Comparison of ENCODE assay signal across 12 mouse cellular contexts in the genomic region with DNA sequence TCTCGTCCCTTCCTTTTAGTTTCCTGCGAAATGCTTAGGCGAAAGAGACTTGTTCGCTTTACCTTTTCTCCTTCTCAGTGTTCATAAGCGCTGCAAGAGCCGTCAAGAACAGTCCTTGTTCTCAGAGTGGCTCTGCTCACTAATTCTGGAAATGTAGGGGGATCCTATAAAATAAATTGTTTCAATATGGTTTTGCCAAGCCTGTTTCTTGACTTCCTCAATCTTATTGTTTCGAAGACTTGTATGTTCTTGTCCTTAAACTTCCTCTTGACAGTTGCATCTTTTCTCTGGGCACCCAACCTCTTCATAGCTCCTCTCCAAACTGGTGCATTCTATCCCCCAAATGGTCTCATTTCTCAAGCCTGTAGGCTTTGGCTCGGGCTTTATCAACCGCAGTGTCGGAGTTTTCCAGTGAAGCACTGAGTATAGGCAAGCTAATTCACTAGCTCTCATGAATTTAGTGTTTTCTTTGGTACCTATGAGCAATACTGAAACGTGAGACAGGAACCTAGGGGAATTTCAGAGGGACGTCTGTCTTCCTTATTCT. TPM values are rescaled to one million over a fixed set of nuclear protein-coding genes. Genes with fewer than 3 reads are reported as not detected.
A peak's percentile ranks its signal among the peaks of the same experiment; 100 is the strongest.
DNase-seq lines count a peak whose midpoint lies in the region; ATAC-seq lines count a peak whose summit lies in the region.
"Had no signal": no experiment of that assay in that cellular context is flagged by ENCODE, and none has a peak within 500 bp of the region (broad histone marks: within the 10 kb centered on the region; RNA-seq: fewer than 3 reads in every experiment).

No protein-coding gene starts in this region.

- H3K9ac ChIP-seq in forebrain, embryonic 14.5 days (ENCODE audit: low read length), result peak overlapping the region; percentile 26; the same call in 1 of the 2 replicates
- H3K9ac ChIP-seq in limb, embryonic 12.5 days (replicated peaks), result peak overlapping the region; percentile 51; the same call in 1 of the 2 replicates
- H3K9ac ChIP-seq in neural tube, embryonic 14.5 days (replicated peaks; ENCODE audit: low read depth, low read length), result no peak overlapping the region
- H3K9ac ChIP-seq in heart, embryonic 12.5 days, result no peak overlapping the region

- H3K9me3 ChIP-seq in forebrain, embryonic 14.5 days (replicated peaks; ENCODE audit: control insufficient read depth, low read length), result no peaks in the 10 kb centered on the region
- H3K9me3 ChIP-seq in limb, embryonic 12.5 days, result no peaks in the 10 kb centered on the region
- H3K9me3 ChIP-seq in neural tube, embryonic 14.5 days (ENCODE audit: control insufficient read depth, low read length), result no peaks in the 10 kb centered on the region
- no peaks in the 10 kb centered on the region for H3K9me3 ChIP-seq in heart, embryonic 12.5 days (replicated peaks)

- H3K36me3 ChIP-seq in forebrain, embryonic 14.5 days (ENCODE audit: control insufficient read depth, insufficient read depth, low read length), result no peaks in the 10 kb centered on the region
- no peaks in the 10 kb centered on the region for H3K36me3 ChIP-seq in limb, embryonic 12.5 days
- no peaks in the 10 kb centered on the region for H3K36me3 ChIP-seq in neural tube, embryonic 14.5 days (ENCODE audit: control insufficient read depth, insufficient read depth, low read length)
- no peaks in the 10 kb centered on the region for H3K36me3 ChIP-seq in heart, embryonic 12.5 days

- H3K4me1 ChIP-seq in forebrain, embryonic 14.5 days (ENCODE audit: control insufficient read depth, insufficient read depth, low read length), result peaks cover 12% of the 10 kb centered on the region; the same call in 1 of the 2 replicates
- peaks cover 61% of the 10 kb centered on the region for H3K4me1 ChIP-seq in limb, embryonic 12.5 days (replicated peaks)
- H3K4me1 ChIP-seq in neural tube, embryonic 14.5 days (ENCODE audit: control insufficient read depth, insufficient read depth, low read length), result no peaks in the 10 kb centered on the region
- H3K4me1 ChIP-seq in heart, embryonic 12.5 days (replicated peaks), result peaks cover 7% of the 10 kb centered on the region

- H3K4me2 ChIP-seq in forebrain, embryonic 14.5 days (ENCODE audit: low read length), result peak overlapping the region; percentile 73
- H3K4me2 ChIP-seq in limb, embryonic 12.5 days, result peak overlapping the region; percentile 59
- H3K4me2 ChIP-seq in neural tube, embryonic 14.5 days (ENCODE audit: low read depth, low read length), result peak overlapping the region; percentile 15; the same call in 1 of the 2 replicates
- no peak overlapping the region for H3K4me2 ChIP-seq in heart, embryonic 12.5 days

- WGBS in forebrain, embryonic 14.5 days, result 17% methylated on average over 12 of the region's 12 CpGs
- WGBS in limb, embryonic 12.5 days, result 2% methylated on average over 12 of the region's 12 CpGs
- WGBS in neural tube, embryonic 14.5 days, result 5% methylated on average over 12 of the region's 12 CpGs
- 3% methylated on average over 12 of the region's 12 CpGs for WGBS in heart, embryonic 12.5 days

- H3K27ac ChIP-seq in forebrain, embryonic 14.5 days (ENCODE audit: low read depth, low read length), result peak overlapping the region; percentile 66
- peak overlapping the region; percentile 82 for H3K27ac ChIP-seq in limb, embryonic 12.5 days
- H3K27ac ChIP-seq in neural tube, embryonic 14.5 days (ENCODE audit: low read depth, low read length), result no peak overlapping the region; the same call in 1 of the 2 replicates
- H3K27ac ChIP-seq in heart, embryonic 12.5 days (ENCODE audit: poor library complexity, severe bottlenecking), result no peak overlapping the region

- peaks cover 54% of the 10 kb centered on the region for H3K27me3 ChIP-seq in forebrain, embryonic 14.5 days (replicated peaks; ENCODE audit: control insufficient read depth, insufficient read depth, low read length)
- peaks cover 56% of the 10 kb centered on the region for H3K27me3 ChIP-seq in limb, embryonic 12.5 days
- H3K27me3 ChIP-seq in neural tube, embryonic 14.5 days (ENCODE audit: control insufficient read depth, insufficient read depth, low read length), result peaks cover 55% of the 10 kb centered on the region
- H3K27me3 ChIP-seq in heart, embryonic 12.5 days (replicated peaks), result peaks cover 78% of the 10 kb centered on the region

- H3K4me3 ChIP-seq in forebrain, embryonic 14.5 days (ENCODE audit: low read depth, low read length), result 0 out of 2 replicates have a peak overlapping the region, but pooled peaks have one; percentile 1
- peak overlapping the region; percentile 24 for H3K4me3 ChIP-seq in limb, embryonic 12.5 days (replicated peaks)
- no peak overlapping the region for H3K4me3 ChIP-seq in neural tube, embryonic 14.5 days (ENCODE audit: low read depth, low read length)
- no peak overlapping the region for H3K4me3 ChIP-seq in heart, embryonic 12.5 days

- no peak for ATAC-seq in cerebellum, adult (ENCODE audit: insufficient number of reproducible peaks, low FRiP score, low TSS enrichment)
- no peak for ATAC-seq in forebrain, embryonic 14.5 days
- no peak for ATAC-seq in limb, embryonic 12.5 days (ENCODE audit: insufficient number of reproducible peaks, insufficient read depth, low FRiP score, low TSS enrichment, low read depth)
- ATAC-seq in neural tube, embryonic 14.5 days (ENCODE audit: low read depth), result no peak
- no peak for ATAC-seq in heart, embryonic 12.5 days (ENCODE audit: insufficient number of reproducible peaks, low FRiP score)
- ATAC-seq in megakaryocyte-erythroid progenitor cell, adult 5-6 weeks (replicated peaks; ENCODE audit: low FRiP score, low TSS enrichment, poor library complexity, severe bottlenecking), result no peak

- peak; percentile 57 for DNase-seq in cerebellum, adult 8-10 months
- DNase-seq in forebrain, embryonic 14.5 days (ENCODE audit: low spot score), result peak; percentile 37
- DNase-seq in kidney, postnatal 25 days, result no peak

RNA-seq across cellular contexts. Expression of a gene that starts 4.7 kb away (rescaled TPM):
- polyA plus RNA-seq in forebrain, embryonic 14.5 days (2014; fragmentation: Nextera tagmentation; extraction: Ambion mirVana), result 0.32 and 0.55 TPM in 2 replicates
- 0.14 and 0.18 TPM in 2 replicates for polyA plus RNA-seq in limb, embryonic 12.5 days (2016; fragmentation: Nextera tagmentation; extraction: Ambion mirVana)
- polyA plus RNA-seq in neural tube, embryonic 14.5 days (2014; fragmentation: Nextera tagmentation; extraction: Ambion mirVana), result 0.35 and 0.45 TPM in 2 replicates
- polyA plus RNA-seq in heart, embryonic 12.5 days (2016; fragmentation: Nextera tagmentation; extraction: Ambion mirVana), result not detected in 2 replicates
- not detected in 2 replicates for total RNA-seq in megakaryocyte-erythroid progenitor cell, adult 5-6 weeks (2014; fragmentation: Nextera tagmentation)
- total RNA-seq in megakaryocyte-erythroid progenitor cell, adult 5-6 weeks (2017), result not detected in 2 replicates
- total RNA-seq: neutrophil, adult 5-6 weeks had no signal
- polyA plus RNA-seq: heart, postnatal 0 days; large intestine, adult 2 months; liver, embryonic 16.5 days had no signal

RNA-seq across cellular contexts. Expression of a gene that starts 10.5 kb away (rescaled TPM):
- 7.3 and 9.8 TPM in 2 replicates for polyA plus RNA-seq in forebrain, embryonic 14.5 days (2014; fragmentation: Nextera tagmentation; extraction: Ambion mirVana)
- 6.2 and 8.0 TPM in 2 replicates for polyA plus RNA-seq in limb, embryonic 12.5 days (2016; fragmentation: Nextera tagmentation; extraction: Ambion mirVana)
- 6.5 and 9.4 TPM in 2 replicates for polyA plus RNA-seq in neural tube, embryonic 14.5 days (2014; fragmentation: Nextera tagmentation; extraction: Ambion mirVana)
- polyA plus RNA-seq in heart, embryonic 12.5 days (2016; fragmentation: Nextera tagmentation; extraction: Ambion mirVana), result not detected in 2 replicates
- not detected in 2 replicates for total RNA-seq in megakaryocyte-erythroid progenitor cell, adult 5-6 weeks (2014; fragmentation: Nextera tagmentation)
- not detected in 2 replicates for total RNA-seq in megakaryocyte-erythroid progenitor cell, adult 5-6 weeks (2017)
- total RNA-seq: neutrophil, adult 5-6 weeks had no signal
- polyA plus RNA-seq: heart, postnatal 0 days; large intestine, adult 2 months; liver, embryonic 16.5 days had no signal

RNA-seq across cellular contexts. Expression of a gene that starts 20.2 kb away (rescaled TPM):
- 9.5 and 10.9 TPM in 2 replicates for polyA plus RNA-seq in forebrain, embryonic 14.5 days (2014; fragmentation: Nextera tagmentation; extraction: Ambion mirVana)
- polyA plus RNA-seq in limb, embryonic 12.5 days (2016; fragmentation: Nextera tagmentation; extraction: Ambion mirVana), result 8.0 TPM in 2 replicates
- 7.8 and 7.9 TPM in 2 replicates for polyA plus RNA-seq in neural tube, embryonic 14.5 days (2014; fragmentation: Nextera tagmentation; extraction: Ambion mirVana)
- polyA plus RNA-seq in heart, embryonic 12.5 days (2016; fragmentation: Nextera tagmentation; extraction: Ambion mirVana), result 0.04 TPM in 1 of 2 replicates, not detected in the other
- not detected in 2 replicates for total RNA-seq in megakaryocyte-erythroid progenitor cell, adult 5-6 weeks (2014; fragmentation: Nextera tagmentation)
- not detected in 2 replicates for total RNA-seq in megakaryocyte-erythroid progenitor cell, adult 5-6 weeks (2017)
- total RNA-seq: neutrophil, adult 5-6 weeks had no signal
- polyA plus RNA-seq: heart, postnatal 0 days; large intestine, adult 2 months; liver, embryonic 16.5 days had no signal

RNA-seq across cellular contexts. Expression of a gene that starts 34.8 kb away (rescaled TPM):
- 0.25 and 0.33 TPM in 2 replicates for polyA plus RNA-seq in forebrain, embryonic 14.5 days (2014; fragmentation: Nextera tagmentation; extraction: Ambion mirVana)
- polyA plus RNA-seq in limb, embryonic 12.5 days (2016; fragmentation: Nextera tagmentation; extraction: Ambion mirVana), result 0.14 and 0.23 TPM in 2 replicates
- polyA plus RNA-seq in neural tube, embryonic 14.5 days (2014; fragmentation: Nextera tagmentation; extraction: Ambion mirVana), result 0.27 and 0.81 TPM in 2 replicates
- polyA plus RNA-seq in heart, embryonic 12.5 days (2016; fragmentation: Nextera tagmentation; extraction: Ambion mirVana), result not detected in 2 replicates
- total RNA-seq in megakaryocyte-erythroid progenitor cell, adult 5-6 weeks (2014; fragmentation: Nextera tagmentation), result not detected in 2 replicates
- not detected in 2 replicates for total RNA-seq in megakaryocyte-erythroid progenitor cell, adult 5-6 weeks (2017)
- total RNA-seq: neutrophil, adult 5-6 weeks had no signal
- polyA plus RNA-seq: heart, postnatal 0 days; large intestine, adult 2 months; liver, embryonic 16.5 days had no signal

RNA-seq across cellular contexts. Expression of a gene that starts 48.4 kb away (rescaled TPM):
- 25.0 and 25.7 TPM in 2 replicates for polyA plus RNA-seq in forebrain, embryonic 14.5 days (2014; fragmentation: Nextera tagmentation; extraction: Ambion mirVana)
- polyA plus RNA-seq in limb, embryonic 12.5 days (2016; fragmentation: Nextera tagmentation; extraction: Ambion mirVana), result 34.5 and 37.7 TPM in 2 replicates
- polyA plus RNA-seq in neural tube, embryonic 14.5 days (2014; fragmentation: Nextera tagmentation; extraction: Ambion mirVana), result 27.7 and 29.4 TPM in 2 replicates
- 28.0 and 28.4 TPM in 2 replicates for polyA plus RNA-seq in heart, embryonic 12.5 days (2016; fragmentation: Nextera tagmentation; extraction: Ambion mirVana)
- 36.5 and 52.3 TPM in 2 replicates for total RNA-seq in megakaryocyte-erythroid progenitor cell, adult 5-6 weeks (2014; fragmentation: Nextera tagmentation)
- total RNA-seq in megakaryocyte-erythroid progenitor cell, adult 5-6 weeks (2017), result 19.7 and 91.6 TPM in 2 replicates

Comparison
In these comparisons a context has a peak if more than half of its experiments do, and no peak if none do; other contexts are left out.
1. DNase-seq: peak in cerebellum, adult 8-10 months (single experiment) and forebrain, embryonic 14.5 days (single experiment); none in kidney, postnatal 25 days (0 of 2).
2. H3K27ac ChIP-seq: peak in forebrain, embryonic 14.5 days (single experiment) and limb, embryonic 12.5 days (single experiment); none in neural tube, embryonic 14.5 days (single experiment) and heart, embryonic 12.5 days (single experiment).
3. H3K4me3 ChIP-seq: peak in forebrain, embryonic 14.5 days (single experiment) and limb, embryonic 12.5 days (single experiment); none in neural tube, embryonic 14.5 days (single experiment) and heart, embryonic 12.5 days (single experiment).
4. H3K9ac ChIP-seq: peak in forebrain, embryonic 14.5 days (single experiment) and limb, embryonic 12.5 days (single experiment); none in neural tube, embryonic 14.5 days (single experiment) and heart, embryonic 12.5 days (single experiment).